Mouse (Mus musculus): ENCODE results near the gene H2afx.

GRCm38 (mm10) chr9:44327064-44327711 is 7.3 kb upstream of the H2afx start:
- no peak for TF ChIP-seq CTCF (IDR thresholded peaks at IDR 0.05; ENCODE audit: low read depth, low read length)
- TF ChIP-seq POLR2A (IDR thresholded peaks at IDR 0.05; ENCODE audit: extremely low read depth, insufficient read depth, low read length): no peak
